Mouse (Mus musculus) testis, adult 2 months (tissue): ENCODE data around the gene Cryba1.

Experiments
- CTCF ChIP-seq: fragments of 200-500 bp; IDR thresholded peaks from 2 replicates; pipeline ENCODE4 v1.5.1; 2012; ENCODE audit warnings: low read depth, mild to moderate bottlenecking, inconsistent platforms, low read length, moderate library complexity; ENCODE audit not compliant: control insufficient read depth, insufficient read depth, insufficient replicate concordance
- POLR2A ChIP-seq: fragments of 200-500 bp; IDR thresholded peaks from 2 replicates; pipeline ENCODE4 v1.6.1; 2012; ENCODE audit warnings: low read depth, mild to moderate bottlenecking, inconsistent platforms, low read length, moderate library complexity; ENCODE audit not compliant: control insufficient read depth

GRCm38 (mm10) chr11:77728587-77728986 is 3.5 kb upstream of the Cryba1 start:
- TF ChIP-seq POLR2A (no peak), CTCF (no peak)
